Mouse (Mus musculus): ENCODE measurements around the gene Dcakd.

- TF ChIP-seq CTCF (IDR thresholded peaks at IDR 0.05; ENCODE audit: extremely low read depth, insufficient read depth, insufficient read length, insufficient replicate concordance) (no peak), POLR2A (IDR thresholded peaks at IDR 0.05; ENCODE audit: low read depth, low read length) (no peak)
Observed at GRCm38 (mm10) chr11:103003210-103003609, 24.9 kb downstream of the Dcakd start.
